Mouse (Mus musculus) myocyte (in vitro differentiated cells): ENCODE data around the gene Helz. TPM values are rescaled to one million over a fixed set of nuclear protein-coding genes. Genes with fewer than 3 reads are reported as not detected.

Source experiments
- H3K27me3 ChIP-seq: one replicate; pipeline ENCODE4 v1.6.1; 2011; ENCODE audit not compliant: control insufficient read depth, insufficient read depth, insufficient read length
- H3K36me3 ChIP-seq: one replicate; pipeline ENCODE4 v1.6.1; 2011; ENCODE audit not compliant: control insufficient read depth, insufficient read depth
- H3K4me2 ChIP-seq: one replicate; pipeline ENCODE4 v1.6.1; 2011; ENCODE audit warnings: low read depth, control low read depth
- H3K4me3 ChIP-seq: one replicate; pipeline ENCODE4 v1.5.1; 2011; ENCODE audit warnings: mild to moderate bottlenecking, control low read depth, moderate library complexity
- H3K79me2 ChIP-seq: one replicate; pipeline ENCODE4 v1.6.1; 2011; ENCODE audit not compliant: control insufficient read depth, insufficient read depth
- H3ac ChIP-seq: one replicate; pipeline ENCODE4 v1.6.1; 2011; ENCODE audit not compliant: control insufficient read depth, insufficient read length
- CEBPB ChIP-seq: IDR thresholded peaks from 2 replicates; pipeline ENCODE4 v1.6.1; 2011; ENCODE audit warnings: mild to moderate bottlenecking, moderate library complexity; ENCODE audit not compliant: poor library complexity, insufficient read depth, severe bottlenecking
- E2F4 ChIP-seq: IDR thresholded peaks from one replicate; pipeline ENCODE4 v1.6.1; 2011; ENCODE audit warnings: mild to moderate bottlenecking, control low read depth, moderate library complexity; ENCODE audit not compliant: insufficient read depth
- MAX ChIP-seq: IDR thresholded peaks from one replicate; pipeline ENCODE4 v1.6.1; 2011; ENCODE audit warnings: low read depth, mild to moderate bottlenecking, control low read depth
- MYOD1 ChIP-seq, 3 experiments: IDR thresholded peaks; one replicate each; pipeline ENCODE4 v1.6.1; 2011; ENCODE audit warnings: control low read depth in 2 of 3, low read depth in 2 of 3, mild to moderate bottlenecking in 2 of 3, moderate library complexity in 1 of 3; ENCODE audit not compliant: insufficient read length in 2 of 3, control insufficient read depth in 1 of 3
- MYOG ChIP-seq, 3 experiments: IDR thresholded peaks; one replicate each; pipeline ENCODE4 v1.6.1; 2011; ENCODE audit warnings: control low read depth in 2 of 3, low read depth in 2 of 3, mild to moderate bottlenecking in 2 of 3; ENCODE audit not compliant: insufficient read length in 2 of 3, control insufficient read depth in 1 of 3, insufficient read depth in 1 of 3
- POLR2A ChIP-seq: IDR thresholded peaks from one replicate; pipeline ENCODE4 v1.6.1; 2011; ENCODE audit warnings: low read depth, mild to moderate bottlenecking, control low read depth, moderate library complexity; ENCODE audit not compliant: insufficient read length
- POLR2AphosphoS2 ChIP-seq: IDR thresholded peaks from one replicate; pipeline ENCODE4 v1.6.1; 2011; ENCODE audit warnings: low read depth, control low read depth; ENCODE audit not compliant: insufficient read length
- REST ChIP-seq: IDR thresholded peaks from one replicate; pipeline ENCODE4 v1.6.1; 2011; ENCODE audit warnings: mild to moderate bottlenecking, control low read depth, moderate library complexity; ENCODE audit not compliant: insufficient read depth, insufficient read length
- SRF ChIP-seq: IDR thresholded peaks from one replicate; pipeline ENCODE4 v1.6.1; 2011; ENCODE audit warnings: low read depth; ENCODE audit not compliant: control insufficient read depth, insufficient read length
- TCF12 ChIP-seq: IDR thresholded peaks from one replicate; pipeline ENCODE4 v1.6.1; 2011; ENCODE audit warnings: mild to moderate bottlenecking, control low read depth; ENCODE audit not compliant: poor library complexity, insufficient read depth, severe bottlenecking
- TCF3 ChIP-seq: IDR thresholded peaks from one replicate; pipeline ENCODE4 v1.6.1; 2011; ENCODE audit warnings: low read depth, control low read depth; ENCODE audit not compliant: insufficient read length
- USF1 ChIP-seq: IDR thresholded peaks from one replicate; pipeline ENCODE4 v1.6.1; 2011; ENCODE audit warnings: low read depth, mild to moderate bottlenecking, control low read depth, moderate library complexity
- polyA plus RNA-seq: library from polyadenylated mRNA; unstranded; fragments of >200 nt; fragmentation: generic; extraction: Trizol; gene quantifications from one replicate; pipeline ENCODE4 v1.2.1, GENCODE M21; 2012; ENCODE audit warnings: missing spikeins

The Helz gene
- polyA plus RNA-seq, 1 experiment: 5.8 TPM

DNA sequence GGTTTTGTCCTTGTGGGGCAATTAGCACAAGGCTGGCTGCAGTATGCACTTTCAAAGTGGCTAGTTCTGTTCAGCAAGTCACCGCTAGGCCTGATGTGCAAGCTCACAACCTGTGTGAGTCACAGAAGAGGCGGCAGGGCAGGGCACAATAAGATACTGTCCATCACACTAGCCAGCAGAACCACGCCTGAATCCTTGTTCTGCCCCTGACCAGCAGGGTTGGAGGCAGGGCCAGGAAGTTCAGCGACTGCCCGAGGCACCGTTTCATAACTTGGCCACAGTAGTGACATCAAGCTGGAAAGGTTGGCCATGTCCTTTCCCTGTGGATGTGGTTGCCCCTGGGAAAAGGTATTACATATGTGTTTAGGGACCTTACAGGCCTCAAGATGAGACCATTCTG is 190.2 kb downstream of the Helz start:
- Histone ChIP-seq H3K27me3 (no peaks in the 10 kb centered on the region), H3K4me2 (no peak overlapping the region), H3K4me3 (no peak overlapping the region), H3ac (no peak overlapping the region), H3K36me3 (no peaks in the 10 kb centered on the region), H3K79me2 (no peaks in the 10 kb centered on the region)
- no peak for TF ChIP-seq REST
- no peak for TF ChIP-seq MAX
- no peak for TF ChIP-seq POLR2AphosphoS2
- TF ChIP-seq MYOG (IDR thresholded peaks at IDR 0.05; ENCODE audit: control insufficient read depth in 1 of 3, insufficient read depth in 1 of 3, insufficient read length in 2 of 3, low read depth in 2 of 3): no peak
- TF ChIP-seq MYOD1 (IDR thresholded peaks at IDR 0.05; ENCODE audit: control insufficient read depth in 1 of 3, insufficient read length in 2 of 3, low read depth in 2 of 3): no peak
- no peak for TF ChIP-seq E2F4
- TF ChIP-seq SRF: no peak
- no peak for TF ChIP-seq USF1
- no peak for TF ChIP-seq POLR2A
- TF ChIP-seq CEBPB: no peak
- no peak for TF ChIP-seq TCF12
- TF ChIP-seq TCF3: no peak

DNA sequence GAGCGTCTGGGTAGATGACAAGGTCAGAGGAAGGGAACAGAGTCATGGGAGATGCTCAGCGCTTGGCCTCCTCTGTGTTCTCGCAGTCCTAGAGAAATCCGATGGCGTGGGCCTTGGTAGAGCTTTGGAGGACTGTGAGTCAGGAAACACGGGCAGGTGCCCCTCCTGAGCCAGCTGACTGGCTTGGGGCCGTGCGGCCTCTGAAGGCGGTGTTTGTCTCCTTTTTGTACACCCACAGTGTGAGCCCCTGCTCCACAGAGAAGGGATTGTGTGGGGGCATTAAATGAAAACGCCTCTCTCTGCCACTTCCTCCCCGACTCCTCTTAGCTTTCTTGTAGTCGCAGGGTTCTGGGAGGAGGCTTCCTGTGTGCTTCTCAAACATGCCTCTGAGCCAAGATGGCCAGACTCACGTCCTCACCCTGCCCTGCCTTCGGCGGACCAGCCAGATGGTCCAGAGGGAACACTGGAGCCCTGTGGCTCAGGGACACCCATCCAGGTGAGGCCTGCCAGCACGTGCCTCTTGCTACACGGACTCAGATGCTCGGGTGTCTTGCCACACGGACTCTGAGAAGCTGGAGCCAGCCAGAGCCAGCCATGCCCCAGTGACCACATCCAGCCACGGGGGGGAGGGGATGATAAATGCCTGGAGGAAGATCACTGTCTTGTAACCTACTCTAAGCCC is 190.8 kb downstream of the Helz start:
- Histone ChIP-seq H3K36me3 (no peaks in the 10 kb centered on the region), H3K79me2 (no peaks in the 10 kb centered on the region), H3K27me3 (no peaks in the 10 kb centered on the region), H3K4me2 (no peak overlapping the region), H3K4me3 (no peak overlapping the region), H3ac (no peak overlapping the region)
- TF ChIP-seq MAX (no peak), USF1 (no peak), POLR2A (no peak), POLR2AphosphoS2 (no peak), MYOG (IDR thresholded peaks at IDR 0.05; ENCODE audit: control insufficient read depth in 1 of 3, insufficient read depth in 1 of 3, insufficient read length in 2 of 3, low read depth in 2 of 3) (no peak), MYOD1 (IDR thresholded peaks at IDR 0.05; ENCODE audit: control insufficient read depth in 1 of 3, insufficient read length in 2 of 3, low read depth in 2 of 3) (no peak), E2F4 (no peak), SRF (no peak), TCF12 (no peak), REST (no peak), CEBPB (no peak), TCF3 (no peak)

DNA sequence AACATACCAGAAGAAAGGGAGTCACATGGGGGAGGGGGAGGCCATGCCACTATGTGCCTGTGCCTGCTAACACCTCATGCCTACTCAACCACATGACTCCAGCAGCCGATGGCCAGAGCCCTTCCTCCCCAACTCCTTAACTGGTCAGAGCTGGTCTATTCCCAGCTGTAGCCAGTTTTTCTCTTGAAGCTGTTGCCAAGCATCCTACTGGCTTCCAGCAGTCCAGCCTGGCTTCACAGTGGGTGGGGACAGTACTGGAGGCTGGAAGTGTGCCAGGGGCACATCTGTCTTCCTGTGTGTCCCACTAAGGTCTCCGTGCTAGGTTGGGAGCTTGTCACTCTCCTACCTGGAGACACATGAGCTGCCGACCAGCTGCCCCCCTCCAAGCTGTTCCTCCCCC is 195.4 kb downstream of the Helz start:
- H3K27me3 ChIP-seq: no peaks in the 10 kb centered on the region
- H3K79me2 ChIP-seq: no peaks in the 10 kb centered on the region
- no peaks in the 10 kb centered on the region for H3K36me3 ChIP-seq
- H3K4me2 ChIP-seq: no peak overlapping the region
- H3ac ChIP-seq: no peak overlapping the region
- TF ChIP-seq USF1 (no peak), POLR2A (no peak), POLR2AphosphoS2 (no peak), REST (no peak), TCF12 (no peak), TCF3 (no peak)
- H3K4me3 ChIP-seq: no peak overlapping the region

Other genes starting within 250 kb of the Helz start
- 0.74 TPM for gene Pitpnc1, start 77.2 kb upstream of the Helz start, polyA plus RNA-seq
- 66.3 TPM for gene Psmd12, start 68.4 kb upstream of the Helz start, polyA plus RNA-seq
- 603 TPM for gene Cacng1, start 168.6 kb downstream of the Helz start, polyA plus RNA-seq
- 0.14 TPM for gene Cacng4, start 246.6 kb downstream of the Helz start, polyA plus RNA-seq